Mouse (Mus musculus): Measurements from ENCODE around the gene Sec14l5. TPM values are rescaled to one million over a fixed set of nuclear protein-coding genes. Genes with fewer than 3 reads are reported as not detected.
A peak's percentile ranks its signal among the peaks of the same experiment; 100 is the strongest.

Gene Sec14l5
- polyA plus RNA-seq, 1 experiment: 25.4 TPM

DNA sequence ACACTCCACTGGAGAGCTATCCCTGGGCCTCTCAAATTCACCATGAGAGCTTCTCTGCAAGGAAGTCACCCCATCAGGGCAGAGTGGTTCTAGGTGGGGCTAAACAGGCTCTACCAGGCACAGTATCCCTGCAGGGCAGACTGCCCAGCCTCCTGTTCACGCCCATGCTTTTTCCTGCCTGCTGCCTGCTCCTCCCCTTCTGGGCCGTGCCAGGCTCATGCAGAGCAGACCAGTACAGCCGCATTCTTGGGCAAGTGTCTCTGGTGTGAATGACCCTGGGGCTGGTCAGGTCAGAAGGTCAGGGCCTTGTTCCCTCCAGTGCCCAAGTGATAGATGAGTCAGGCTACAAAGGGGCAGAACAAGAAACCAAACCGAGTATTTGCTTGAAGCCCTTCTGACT, 10.4 kb upstream of the Sec14l5 start:
- H3K27me3 ChIP-seq (ENCODE audit: control insufficient read depth, insufficient read depth, low read length): no peaks in the 10 kb centered on the region
- H3K4me1 ChIP-seq (ENCODE audit: control insufficient read depth, insufficient read depth, low read length): peaks cover 17% of the 10 kb centered on the region
- TF ChIP-seq POLR2A (IDR thresholded peaks at IDR 0.05; ENCODE audit: borderline replicate concordance, insufficient read depth, low read length) (no peak), CTCF (IDR thresholded peaks at IDR 0.05; ENCODE audit: borderline replicate concordance, insufficient read depth, low read depth, low read length) (no peak)
- H3K4me3 ChIP-seq (replicated peaks; ENCODE audit: insufficient read depth, low read depth, low read length): no peak overlapping the region
- no peak overlapping the region for H3K27ac ChIP-seq (ENCODE audit: insufficient read depth, low read length)
- peak in 1 of 2 experiments; percentile 33 for DNase-seq
- 52% methylated on average over 4 of the region's 4 CpGs for WGBS

- WGBS: 81% methylated on average over 12 of the region's 12 CpGs
- Histone ChIP-seq H3K4me3 (replicated peaks; ENCODE audit: insufficient read depth, low read depth, low read length) (no peak overlapping the region), H3K27me3 (ENCODE audit: control insufficient read depth, insufficient read depth, low read length) (no peaks in the 10 kb centered on the region), H3K27ac (ENCODE audit: insufficient read depth, low read length) (no peak overlapping the region), H3K4me1 (ENCODE audit: control insufficient read depth, insufficient read depth, low read length) (peaks cover 17% of the 10 kb centered on the region)
- TF ChIP-seq POLR2A (IDR thresholded peaks at IDR 0.05; ENCODE audit: borderline replicate concordance, insufficient read depth, low read length): no peak
- no peak for TF ChIP-seq CTCF (IDR thresholded peaks at IDR 0.05; ENCODE audit: borderline replicate concordance, insufficient read depth, low read depth, low read length)
- DNase-seq: no peak
Observed at GRCm38 (mm10) chr16:5137006-5137540, 9.8 kb upstream of the Sec14l5 start.

GRCm38 (mm10) chr16:5139741-5140140, 7.2 kb upstream of the Sec14l5 start:
- peak; percentile 44 to 71 for DNase-seq
- 40% methylated on average over 4 of the region's 4 CpGs for WGBS
- H3K4me1 ChIP-seq (ENCODE audit: control insufficient read depth, insufficient read depth, low read length): peaks cover 12% of the 10 kb centered on the region
- no peak overlapping the region for H3K27ac ChIP-seq (ENCODE audit: insufficient read depth, low read length)
- H3K27me3 ChIP-seq (ENCODE audit: control insufficient read depth, insufficient read depth, low read length): no peaks in the 10 kb centered on the region
- no peak overlapping the region for H3K4me3 ChIP-seq (replicated peaks; ENCODE audit: insufficient read depth, low read depth, low read length)
- no peak for TF ChIP-seq POLR2A (IDR thresholded peaks at IDR 0.05; ENCODE audit: borderline replicate concordance, insufficient read depth, low read length)
- TF ChIP-seq CTCF (IDR thresholded peaks at IDR 0.05; ENCODE audit: borderline replicate concordance, insufficient read depth, low read depth, low read length): no peak

DNA sequence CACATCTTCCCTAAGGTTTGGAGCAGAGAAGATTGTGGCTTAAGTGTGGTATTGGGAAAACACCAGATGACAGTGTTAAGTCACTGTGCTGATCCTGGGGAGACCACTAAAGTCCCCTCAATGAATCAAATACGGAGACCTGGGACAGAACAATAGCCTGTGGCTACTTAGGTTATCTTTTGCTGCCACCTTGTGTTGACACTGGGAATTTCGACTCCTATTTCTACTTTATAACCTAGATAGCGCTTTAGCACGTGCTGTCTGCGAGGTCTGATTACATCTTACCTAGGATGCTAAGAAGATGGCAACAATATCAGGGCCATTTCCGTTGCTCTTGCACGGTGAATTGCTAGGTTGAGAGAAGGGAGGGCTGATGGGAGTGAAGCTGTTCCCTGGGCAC, 1.3 kb upstream of the Sec14l5 start:
- TF ChIP-seq CTCF (IDR thresholded peaks at IDR 0.05; ENCODE audit: borderline replicate concordance, insufficient read depth, low read depth, low read length): peak; percentile 58; the same call in 1 of the 2 replicates
- TF ChIP-seq POLR2A (IDR thresholded peaks at IDR 0.05; ENCODE audit: borderline replicate concordance, insufficient read depth, low read length): no peak
- peaks cover 3% of the 10 kb centered on the region; the same call in 1 of the 2 replicates for H3K4me1 ChIP-seq (ENCODE audit: control insufficient read depth, insufficient read depth, low read length)
- WGBS: 1% methylated on average over 7 of the region's 7 CpGs
- no peaks in the 10 kb centered on the region for H3K27me3 ChIP-seq (ENCODE audit: control insufficient read depth, insufficient read depth, low read length)
- peak overlapping the region; percentile 6 for H3K4me3 ChIP-seq (replicated peaks; ENCODE audit: insufficient read depth, low read depth, low read length)
- H3K27ac ChIP-seq (ENCODE audit: insufficient read depth, low read length): no peak overlapping the region
- peak; percentile 72 to 73 for DNase-seq

DNA sequence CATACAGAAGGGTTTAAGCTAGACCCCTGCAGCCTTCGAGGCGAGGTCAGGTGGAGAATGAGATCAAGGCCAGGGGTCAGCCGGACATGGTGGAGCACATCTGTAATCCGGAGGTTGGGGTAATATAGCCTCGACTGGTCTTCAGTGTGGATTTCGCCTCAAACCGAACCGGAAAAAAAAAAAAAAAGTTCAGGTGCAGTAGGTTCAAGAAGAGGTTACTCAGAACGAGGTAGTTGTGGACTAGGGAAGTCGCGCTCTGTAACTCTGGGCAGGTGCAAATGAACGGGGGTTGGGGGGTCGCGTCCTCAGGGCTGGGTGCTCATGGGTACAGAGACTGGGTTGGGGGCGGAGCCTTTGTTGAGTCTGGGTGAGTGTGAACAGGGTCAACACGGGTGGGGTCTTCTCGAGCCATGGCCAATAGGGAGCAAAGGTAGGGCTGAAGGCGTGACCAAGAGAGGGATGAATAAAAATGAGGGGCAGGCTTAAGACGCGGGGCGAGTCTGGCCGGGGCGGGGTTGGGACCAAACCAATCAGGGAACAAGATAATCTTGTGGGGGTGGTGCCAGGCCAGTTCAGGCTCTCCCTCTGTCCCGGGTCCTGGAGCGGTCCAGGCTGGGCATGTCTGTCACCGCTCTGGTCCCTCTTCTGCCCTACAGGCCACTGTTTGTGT, 407 bp upstream of the Sec14l5 start:
- Histone ChIP-seq H3K4me1 (ENCODE audit: control insufficient read depth, insufficient read depth, low read length) (peaks cover 3% of the 10 kb centered on the region; the same call in 1 of the 2 replicates), H3K27ac (ENCODE audit: insufficient read depth, low read length) (no peak overlapping the region), H3K27me3 (ENCODE audit: control insufficient read depth, insufficient read depth, low read length) (no peaks in the 10 kb centered on the region), H3K4me3 (replicated peaks; ENCODE audit: insufficient read depth, low read depth, low read length) (peak overlapping the region; percentile 38)
- peak; percentile 70 to 74 for DNase-seq
- TF ChIP-seq CTCF (IDR thresholded peaks at IDR 0.05; ENCODE audit: borderline replicate concordance, insufficient read depth, low read depth, low read length): no peak
- 0 out of 2 replicates have a peak, but pooled peaks have one; percentile 22 for TF ChIP-seq POLR2A (IDR thresholded peaks at IDR 0.05; ENCODE audit: borderline replicate concordance, insufficient read depth, low read length)
- 2% methylated on average over 26 of the region's 26 CpGs for WGBS

DNA sequence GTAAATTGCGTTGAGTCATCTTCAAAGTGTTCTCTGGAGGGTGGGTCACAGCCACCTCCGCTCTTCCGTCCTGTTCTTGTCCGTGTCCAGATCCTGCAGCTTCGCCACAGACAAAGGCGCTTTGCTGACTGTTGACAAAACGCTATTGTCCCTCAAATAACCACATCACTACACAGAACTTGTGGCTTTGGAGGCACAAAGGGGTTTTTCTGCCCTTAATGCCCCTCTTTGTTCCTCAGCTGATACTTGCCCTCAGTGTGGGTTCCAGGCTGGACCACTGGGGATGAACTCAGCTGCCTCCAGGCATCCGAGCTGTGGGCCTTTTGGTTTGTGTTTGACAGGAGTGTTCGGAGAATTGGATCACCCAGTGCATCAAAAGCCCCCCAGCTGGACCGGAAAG, 3.6 kb downstream of the Sec14l5 start:
- DNase-seq: no peak
- peaks cover 3% of the 10 kb centered on the region; the same call in 1 of the 2 replicates for H3K4me1 ChIP-seq (ENCODE audit: control insufficient read depth, insufficient read depth, low read length)
- WGBS: 61% methylated on average over 10 of the region's 10 CpGs
- no peaks in the 10 kb centered on the region for H3K27me3 ChIP-seq (ENCODE audit: control insufficient read depth, insufficient read depth, low read length)
- no peak overlapping the region; the same call in 1 of the 2 replicates for H3K27ac ChIP-seq (ENCODE audit: insufficient read depth, low read length)
- TF ChIP-seq POLR2A (IDR thresholded peaks at IDR 0.05; ENCODE audit: borderline replicate concordance, insufficient read depth, low read length): no peak
- TF ChIP-seq CTCF (IDR thresholded peaks at IDR 0.05; ENCODE audit: borderline replicate concordance, insufficient read depth, low read depth, low read length): no peak
- no peak overlapping the region for H3K4me3 ChIP-seq (replicated peaks; ENCODE audit: insufficient read depth, low read depth, low read length)

DNA sequence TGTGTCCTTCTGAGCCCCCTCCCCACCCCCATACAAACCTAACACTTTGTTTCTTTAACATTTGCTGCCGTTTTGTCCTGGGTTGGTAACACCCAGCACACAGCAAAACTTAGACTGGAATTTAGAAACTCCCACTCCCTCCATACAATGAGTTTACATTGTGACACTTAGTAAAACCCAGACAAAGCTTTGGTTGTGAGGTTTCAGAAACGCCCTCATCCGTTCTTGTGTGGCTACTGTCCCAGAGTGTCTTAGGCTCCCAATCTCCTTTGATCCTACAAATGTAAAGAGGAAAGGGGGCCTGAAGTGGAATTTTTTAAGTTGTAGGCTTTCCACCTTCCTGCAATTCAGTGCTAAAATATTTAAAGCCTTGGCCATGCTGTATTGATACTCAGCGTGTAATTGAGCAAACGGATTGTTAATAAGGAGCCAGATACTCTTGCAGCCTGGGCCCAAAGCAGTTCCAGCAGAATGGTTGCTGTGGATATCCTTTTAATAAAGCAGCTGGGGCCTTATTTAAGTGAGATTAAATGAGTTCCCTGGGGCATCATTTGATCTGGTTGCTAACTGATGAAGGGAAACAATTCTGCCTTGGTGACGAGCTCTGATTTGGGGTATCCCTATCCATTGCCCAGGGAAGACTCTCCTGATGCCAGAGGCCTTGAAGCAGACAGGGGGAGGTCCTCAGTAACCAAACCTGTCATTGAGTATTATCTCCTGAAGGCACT, 6.6 kb downstream of the Sec14l5 start:
- DNase-seq: no peak
- WGBS: 53% methylated on average over 6 of the region's 6 CpGs
- no peak for TF ChIP-seq CTCF (IDR thresholded peaks at IDR 0.05; ENCODE audit: borderline replicate concordance, insufficient read depth, low read depth, low read length)
- TF ChIP-seq POLR2A (IDR thresholded peaks at IDR 0.05; ENCODE audit: borderline replicate concordance, insufficient read depth, low read length): no peak
- Histone ChIP-seq H3K27ac (ENCODE audit: insufficient read depth, low read length) (no peak overlapping the region), H3K4me3 (replicated peaks; ENCODE audit: insufficient read depth, low read depth, low read length) (no peak overlapping the region), H3K4me1 (ENCODE audit: control insufficient read depth, insufficient read depth, low read length) (no peaks in the 10 kb centered on the region), H3K27me3 (ENCODE audit: control insufficient read depth, insufficient read depth, low read length) (no peaks in the 10 kb centered on the region)
